Mouse (Mus musculus) left cerebral cortex, adult 11 months (tissue): Measurements from ENCODE around the gene Scap.
"Not testable (repeated sequence)": the region's sequence is repeated elsewhere in the genome, so short reads cannot be mapped to it uniquely, and the experiment has no call there.

Source experiments
- DNase-seq: peaks from one replicate; pipeline ENCODE4 v3.0.0; 2022; ENCODE audit warnings: low spot score

Gene Scap

DNA sequence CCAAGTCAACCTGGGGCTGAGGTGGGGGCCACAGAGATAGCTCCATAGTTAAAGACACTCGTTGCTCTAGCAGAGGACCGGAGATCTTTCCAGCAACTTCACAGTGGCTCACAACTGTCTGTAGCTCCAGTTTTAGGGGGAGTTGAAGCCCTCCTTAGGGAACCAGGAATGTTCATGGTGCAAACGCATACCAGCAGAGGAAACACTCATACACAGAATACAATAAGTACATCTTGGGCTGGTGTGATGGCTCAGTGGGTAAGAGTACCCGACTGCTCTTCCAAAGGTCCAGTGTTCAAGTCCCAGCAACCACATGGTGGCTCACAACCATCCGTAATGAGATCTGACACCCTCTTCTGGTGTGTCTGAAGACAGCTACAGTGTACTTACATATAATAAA is 2.2 kb upstream of the Scap start:
- not testable (repeated sequence) for DNase-seq

DNA sequence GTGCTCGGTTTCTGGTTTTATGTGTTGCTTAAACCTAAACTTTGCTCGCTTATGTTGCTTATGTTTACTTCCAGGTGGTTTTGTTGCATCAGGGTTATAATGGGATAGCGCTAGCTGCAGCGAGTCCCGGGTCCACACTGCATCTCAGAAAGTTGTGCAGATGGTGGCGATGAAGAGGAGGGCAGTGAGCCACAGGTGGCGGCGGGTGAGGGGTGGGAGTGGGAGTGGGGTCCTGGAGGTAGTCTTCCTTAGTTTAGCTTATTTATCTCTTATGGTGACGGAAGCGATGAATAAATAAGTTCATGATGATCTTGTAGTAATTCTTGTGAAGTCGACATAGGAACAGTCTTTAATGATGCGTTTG is 790 bp downstream of the Scap start:
- DNase-seq = no peak

DNA sequence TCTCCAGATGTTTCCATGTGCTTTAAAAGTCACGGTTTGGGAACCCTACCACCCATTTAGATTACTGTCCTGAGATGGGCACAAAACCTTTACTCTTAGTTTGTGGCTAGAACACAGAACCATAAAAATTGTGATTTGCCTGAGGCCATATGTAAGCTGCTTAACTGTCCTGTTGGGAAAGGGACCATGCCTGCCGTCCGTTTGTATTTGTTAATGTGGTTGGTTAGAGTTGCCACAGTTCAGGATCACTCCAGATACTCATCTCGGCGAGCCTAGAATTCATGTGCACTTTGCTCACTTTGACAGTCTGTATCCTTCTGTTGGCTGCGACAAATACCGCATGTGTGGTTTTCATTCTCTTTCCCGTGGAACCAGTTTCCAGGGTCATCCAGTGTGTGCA is 1.8 kb downstream of the Scap start:
- DNase-seq = no peak

DNA sequence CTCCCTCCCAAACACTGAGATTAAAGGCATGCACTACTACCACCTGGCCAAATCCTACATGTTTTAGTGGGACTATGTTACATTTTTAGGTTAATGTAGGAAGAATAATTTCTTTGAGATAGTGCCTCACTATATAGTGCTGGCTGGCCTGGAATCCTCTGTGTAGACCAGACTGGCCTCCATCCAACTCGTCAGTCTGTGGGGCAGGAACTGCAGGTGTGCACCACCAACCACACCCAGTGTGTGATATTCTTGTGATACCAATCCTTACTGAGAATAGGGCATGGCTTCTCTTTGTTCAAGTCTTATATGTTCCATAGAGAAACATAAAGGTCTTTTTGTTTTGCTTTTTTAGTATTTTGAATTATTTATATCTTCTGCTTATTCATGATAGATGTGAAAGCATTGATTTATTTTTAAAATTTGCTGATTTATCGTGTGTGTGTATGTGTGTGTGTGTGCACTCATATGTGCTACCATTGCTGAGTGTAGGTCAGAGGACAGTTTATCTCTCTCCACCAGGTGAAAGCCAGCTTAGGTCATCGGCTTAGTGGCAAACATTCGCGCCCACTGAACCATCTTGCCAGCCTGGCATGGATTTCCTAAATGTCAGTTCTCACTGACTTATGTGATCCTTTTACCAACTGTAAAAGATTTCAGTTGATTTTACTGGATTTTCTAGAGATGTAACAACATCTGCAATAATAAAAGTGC is 7.1 kb downstream of the Scap start:
- no peak for DNase-seq

DNA sequence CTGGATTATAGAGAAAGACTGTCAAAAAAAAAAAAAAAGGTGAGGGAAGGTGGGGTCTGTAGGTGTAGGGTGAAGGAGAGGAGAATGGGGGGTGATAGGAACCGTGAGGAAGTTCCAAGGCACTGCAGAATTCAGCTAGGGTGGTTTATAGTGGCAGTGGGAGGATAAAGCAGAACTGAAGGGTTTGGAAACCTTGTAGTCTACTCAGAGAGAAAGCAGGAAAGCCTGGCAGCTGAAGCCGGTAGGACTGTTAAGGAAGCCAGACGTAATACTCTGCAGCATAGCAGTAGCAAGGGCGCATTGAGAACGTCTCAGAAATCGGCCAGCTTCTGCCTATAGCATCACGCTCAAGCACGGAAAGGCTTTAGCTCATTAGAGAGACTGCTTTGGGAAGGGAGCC is 8.9 kb downstream of the Scap start:
- no peak for DNase-seq

DNA sequence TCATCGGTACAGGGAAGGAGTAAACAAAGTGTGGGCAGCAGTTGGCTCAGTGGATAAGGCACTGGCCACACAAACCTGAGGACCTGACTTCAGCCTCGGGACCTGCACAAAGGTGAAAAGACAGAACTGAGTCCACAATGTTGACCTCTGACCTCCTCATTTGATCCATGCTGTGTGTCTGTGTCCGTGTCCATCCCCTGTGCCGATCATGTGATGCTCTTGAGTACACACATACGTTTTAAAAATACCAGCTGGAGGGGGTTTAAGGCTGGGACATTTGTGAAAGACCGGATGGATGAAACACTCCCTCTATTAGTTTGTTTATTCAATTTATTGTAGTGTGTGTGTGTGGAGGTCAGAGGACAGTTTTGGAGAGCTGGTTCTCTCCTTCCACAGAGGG is 10.7 kb downstream of the Scap start:
- DNase-seq = no peak

DNA sequence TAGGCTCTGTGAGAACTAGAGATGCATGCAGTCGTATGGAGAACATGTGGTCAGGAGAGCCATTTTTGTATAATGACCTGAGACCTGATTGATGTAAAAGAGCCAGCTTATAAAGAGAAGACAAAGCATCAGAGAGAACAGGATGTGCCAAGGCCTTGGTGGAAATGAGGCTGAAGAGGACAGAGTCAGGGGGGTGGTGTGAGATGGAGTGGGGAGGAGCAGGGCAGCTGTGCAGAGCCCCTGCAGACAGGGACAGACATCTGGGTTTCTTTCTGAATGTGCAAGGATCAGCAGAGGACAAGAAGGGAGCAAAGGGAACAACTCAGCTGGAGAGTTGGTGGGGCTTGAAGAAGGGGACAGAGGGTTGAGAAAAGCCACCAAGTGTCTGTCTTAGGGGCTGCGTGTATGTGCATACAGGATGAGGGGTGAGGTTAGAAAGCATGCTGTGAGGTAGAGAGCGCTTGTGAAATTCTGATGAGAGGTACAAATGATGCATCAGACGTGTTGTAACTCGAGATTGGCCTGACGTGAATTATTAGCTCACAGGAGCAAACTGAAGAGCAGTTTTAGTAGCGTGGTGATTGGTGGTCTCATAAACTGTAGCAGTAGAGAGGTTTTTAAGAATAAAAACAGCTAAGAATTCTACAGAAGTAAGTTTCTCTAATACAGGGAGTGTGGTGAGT is 12.1 kb downstream of the Scap start:
- no peak for DNase-seq

DNA sequence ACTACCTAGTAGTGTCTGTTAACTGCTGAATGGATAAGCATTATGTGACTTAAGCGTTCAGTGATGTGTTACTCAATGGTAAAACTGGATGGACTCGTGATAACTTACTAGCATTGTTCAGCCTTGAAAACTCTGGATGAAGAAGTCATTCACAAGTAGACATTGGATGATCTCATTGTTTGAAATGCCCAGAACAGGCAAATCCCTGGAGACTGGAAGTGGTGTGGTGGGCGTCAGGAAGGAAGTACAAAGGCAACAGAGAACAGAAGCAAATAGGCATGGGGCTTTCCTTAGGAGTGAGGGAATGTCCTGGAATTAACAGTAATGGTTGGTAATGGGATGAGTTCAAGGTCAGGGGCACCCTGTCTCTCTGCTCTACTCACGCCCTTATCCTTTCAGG is 15.8 kb downstream of the Scap start:
- DNase-seq = no peak

DNA sequence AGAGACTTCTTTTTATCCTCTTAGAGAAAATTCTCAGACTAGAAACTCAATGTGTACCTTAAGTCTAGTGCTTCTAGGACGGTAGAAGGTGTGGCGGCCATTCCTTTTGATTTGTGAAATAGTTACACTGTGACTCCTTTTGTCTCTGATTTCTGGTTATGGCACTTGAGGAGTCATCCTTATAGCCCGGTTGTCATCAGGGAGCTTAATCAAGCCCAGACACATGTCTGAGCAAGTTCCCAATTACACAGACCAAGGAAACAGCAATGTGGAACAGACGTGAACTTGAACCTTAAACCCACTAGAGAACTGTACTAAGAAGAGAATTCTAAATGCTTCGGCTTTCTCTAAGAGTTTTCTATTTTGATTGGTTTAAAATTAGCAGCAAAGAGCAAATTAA is 17.1 kb downstream of the Scap start:
- no peak for DNase-seq

DNA sequence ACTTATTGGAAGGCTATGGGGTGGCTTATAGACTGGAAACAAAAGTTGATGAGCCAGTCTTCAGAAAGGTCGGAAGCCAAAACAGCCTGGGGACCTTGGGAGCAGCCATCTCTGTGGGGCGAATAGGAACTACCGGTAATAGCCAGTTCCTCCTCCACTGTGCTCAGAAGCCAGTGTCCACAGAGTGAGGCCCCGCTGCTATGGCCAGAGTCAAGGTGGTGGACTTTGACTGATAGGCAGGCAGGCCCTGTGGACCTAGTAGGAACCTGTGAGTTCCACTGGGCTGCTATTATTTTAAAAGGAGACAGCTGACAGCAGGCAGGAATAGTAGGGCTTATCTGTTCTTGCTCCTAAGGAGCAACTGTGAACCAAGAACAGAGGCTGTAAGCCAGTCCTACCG is 17.5 kb downstream of the Scap start:
- no peak for DNase-seq

DNA sequence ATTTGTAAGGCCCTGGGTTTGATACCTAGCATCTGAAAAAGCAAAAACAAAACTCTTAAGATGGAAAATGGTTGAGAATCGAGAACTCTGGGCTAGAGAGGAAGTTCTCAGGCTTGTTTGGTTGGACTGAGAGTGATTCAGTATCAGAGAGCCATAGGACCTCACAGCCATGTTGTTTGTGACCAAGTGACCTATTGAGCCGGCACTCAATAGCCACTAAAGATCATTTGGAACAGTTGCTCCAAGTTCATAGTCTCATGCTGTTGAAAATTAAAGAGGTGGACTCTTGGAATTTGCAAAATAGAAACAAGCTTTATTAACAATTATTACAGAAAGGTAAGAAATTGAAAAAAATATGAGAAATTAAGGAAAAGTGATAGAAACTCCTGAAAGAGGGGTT is 18.3 kb downstream of the Scap start:
- no peak for DNase-seq

DNA sequence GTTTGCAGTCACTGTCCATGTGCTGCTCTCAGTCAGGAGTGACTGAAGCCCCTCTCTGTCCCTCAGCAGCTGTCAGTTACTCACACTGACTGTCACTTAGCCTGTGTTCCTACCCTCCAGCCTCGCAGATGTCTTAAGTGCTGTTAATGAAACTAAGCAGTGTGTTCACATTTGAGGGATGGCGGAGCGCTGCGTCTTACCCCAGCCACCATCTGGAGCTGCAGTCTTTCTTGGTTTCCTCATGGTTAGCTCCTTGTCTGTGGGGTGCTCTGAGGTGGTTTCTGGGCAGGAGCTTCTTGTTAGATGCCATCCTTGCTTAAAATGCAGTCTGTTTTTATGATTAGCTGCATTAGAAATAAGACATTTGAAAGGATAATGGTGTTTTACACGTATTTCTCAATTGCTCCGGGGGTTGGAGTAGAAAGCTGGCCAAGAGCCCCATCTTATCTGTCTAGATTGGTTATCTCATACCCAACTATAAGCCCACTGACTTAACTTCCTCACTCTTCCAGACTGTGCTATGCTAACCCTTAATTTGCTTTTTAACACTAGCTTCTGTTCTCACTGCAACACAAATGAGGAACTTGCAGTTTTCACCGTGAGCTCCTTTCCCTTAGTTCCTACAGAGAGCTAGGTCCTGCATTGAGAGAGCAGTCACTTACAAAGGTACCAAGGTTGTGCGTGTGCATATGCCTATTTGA is 19.0 kb downstream of the Scap start:
- no peak for DNase-seq

DNA sequence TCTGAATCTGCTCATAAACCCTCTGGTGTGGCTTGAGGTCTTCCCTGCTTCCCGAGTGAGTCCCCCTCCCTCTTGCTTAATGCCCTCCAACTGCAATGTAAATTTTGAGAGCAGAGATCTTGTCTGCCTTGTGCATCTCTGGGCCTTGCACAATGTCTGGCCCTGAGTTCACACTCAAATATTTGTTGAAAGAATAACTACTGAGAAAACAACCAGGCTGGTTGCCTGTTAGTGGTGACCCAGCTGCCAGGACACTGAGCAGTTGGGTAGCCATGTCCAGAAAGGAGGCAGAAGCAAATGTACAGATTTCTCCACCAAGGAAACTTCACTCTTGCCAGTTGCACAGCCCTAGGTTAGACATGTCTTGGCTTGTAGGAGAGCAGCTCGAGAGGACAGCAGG is 25.3 kb downstream of the Scap start:
- DNase-seq = no peak

DNA sequence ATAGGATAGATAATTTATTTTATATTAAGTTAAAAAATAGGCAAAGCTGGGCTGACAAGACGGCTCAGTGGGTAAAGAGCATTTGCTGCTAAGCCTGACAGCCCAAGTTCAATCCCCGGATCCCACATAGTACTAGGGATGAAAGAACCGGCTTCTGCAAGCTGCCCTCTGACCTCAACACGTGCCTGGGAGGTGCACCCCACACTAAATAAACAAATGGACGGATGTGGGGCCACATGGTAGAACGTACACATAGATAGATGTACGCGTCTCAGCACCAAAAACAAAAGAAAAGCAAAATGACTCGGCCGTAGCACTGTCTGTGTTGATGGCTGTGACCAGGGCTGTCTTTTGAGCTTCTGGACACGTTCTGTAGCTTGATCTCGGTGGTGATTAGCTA is 28.2 kb downstream of the Scap start:
- no peak for DNase-seq

DNA sequence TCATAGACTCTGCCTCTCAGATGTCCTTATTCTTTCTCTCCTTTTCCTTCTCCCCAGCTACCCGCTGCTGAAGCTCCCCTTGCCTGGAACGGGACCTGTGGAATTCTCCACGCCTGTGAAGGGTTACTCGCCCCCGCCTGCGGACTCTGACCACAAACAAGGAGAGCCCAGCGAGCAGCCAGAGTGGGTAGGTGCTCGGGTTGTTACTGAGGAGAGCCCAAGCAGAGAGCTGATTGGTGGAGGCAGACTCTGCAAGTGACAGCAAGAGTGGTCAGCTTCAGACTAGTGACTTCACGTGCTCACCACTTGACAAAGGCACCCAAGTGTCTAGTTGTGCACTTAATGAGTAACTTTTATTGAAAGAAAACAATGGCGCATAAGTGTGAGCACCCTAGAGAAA is 29.2 kb downstream of the Scap start:
- DNase-seq = no peak

DNA sequence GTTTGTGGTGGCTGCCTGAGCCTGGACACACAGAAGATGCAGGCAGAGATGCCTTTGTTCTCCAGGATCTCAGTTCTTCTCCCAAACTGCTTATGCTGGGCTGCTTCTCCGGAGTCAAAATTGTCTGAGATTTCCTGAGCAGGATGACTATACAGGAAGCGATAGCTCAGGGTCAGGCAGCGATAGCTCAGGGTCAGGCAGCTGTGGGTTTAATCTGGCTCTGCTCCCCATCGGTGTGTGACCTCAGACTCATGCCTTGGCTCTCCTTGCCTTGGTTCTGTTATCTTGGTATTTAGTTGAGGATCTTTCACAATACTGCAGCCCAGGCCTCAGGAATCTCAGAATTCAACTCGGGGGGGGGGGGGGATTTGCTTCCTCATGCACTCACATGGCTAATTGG is 33.7 kb downstream of the Scap start:
- no peak for DNase-seq

DNA sequence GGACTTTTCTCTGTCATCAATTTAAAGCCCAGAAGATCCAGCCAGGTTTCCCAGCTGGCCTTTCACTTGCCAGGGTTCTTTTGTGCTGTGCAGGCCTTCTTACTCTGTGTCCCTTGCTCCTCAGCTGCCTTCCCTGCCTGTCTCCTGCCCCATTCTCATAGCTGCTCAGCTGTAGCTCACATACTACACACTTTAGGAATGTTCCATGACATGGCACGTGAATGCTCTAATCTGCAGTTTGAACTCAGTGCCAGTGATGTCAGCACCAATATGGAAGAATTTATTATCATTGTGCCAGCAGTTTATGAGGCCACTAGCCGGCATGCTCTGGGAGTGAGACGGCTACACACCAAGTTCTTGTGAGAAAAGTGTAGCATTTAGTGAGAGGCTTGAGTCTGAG is 36.8 kb downstream of the Scap start:
- no peak for DNase-seq

DNA sequence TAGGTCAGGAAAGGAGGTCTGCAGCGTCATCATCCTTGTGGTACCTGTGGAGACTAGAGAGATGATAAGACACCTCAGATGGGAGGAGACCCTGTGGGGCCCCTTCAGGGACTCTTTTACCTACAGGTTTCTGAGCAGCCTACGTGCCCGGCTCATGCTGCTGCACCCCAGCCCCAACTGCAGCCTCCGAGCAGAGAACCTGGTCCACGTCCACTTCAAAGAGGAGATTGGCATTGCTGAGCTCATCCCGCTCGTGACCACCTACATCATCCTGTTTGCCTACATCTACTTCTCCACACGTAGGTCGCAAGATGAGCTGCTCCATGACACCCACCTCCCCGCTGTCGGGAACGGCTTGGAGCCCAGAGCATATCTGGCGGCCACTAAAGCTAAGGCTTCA is 40.8 kb downstream of the Scap start:
- no peak for DNase-seq

DNA sequence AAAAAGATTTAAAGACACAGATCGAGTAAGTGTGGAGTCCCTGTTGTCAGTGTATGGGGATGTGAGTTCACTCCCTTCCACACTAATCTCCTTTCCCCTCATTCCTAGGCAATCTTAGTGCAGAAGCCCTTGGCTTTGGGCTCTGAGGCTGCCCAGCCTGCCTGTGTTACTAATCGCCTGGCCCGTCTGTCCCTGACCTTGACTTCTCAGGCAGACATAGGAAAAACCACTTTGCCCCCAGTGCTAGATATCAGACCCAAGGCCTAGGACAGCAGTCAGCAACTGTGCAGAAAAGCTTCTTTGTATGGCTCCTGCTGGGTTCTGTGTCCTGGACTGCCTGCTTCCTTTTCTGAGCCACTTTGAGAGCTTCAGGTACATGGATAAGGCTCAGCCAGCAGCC is 42.6 kb downstream of the Scap start:
- no peak for DNase-seq

DNA sequence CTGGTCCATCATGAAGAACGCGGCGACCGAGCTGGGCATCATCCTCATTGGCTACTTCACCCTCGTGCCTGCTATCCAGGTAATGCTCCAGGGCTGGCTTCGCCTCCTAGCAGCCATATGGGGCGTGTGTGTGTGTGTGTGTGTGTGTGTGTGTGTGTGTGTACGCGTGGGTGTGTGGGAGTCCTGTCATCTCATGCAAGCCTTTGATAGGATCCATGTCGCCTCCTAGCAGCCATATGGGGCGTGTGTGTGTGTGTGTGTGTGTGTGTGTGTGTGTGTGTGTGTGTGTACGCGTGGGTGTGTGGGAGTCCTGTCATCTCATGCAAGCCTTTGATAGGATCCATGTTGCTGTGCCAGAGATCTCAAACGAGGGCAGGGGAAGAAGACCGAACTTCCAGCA is 44.6 kb downstream of the Scap start:
- not testable (repeated sequence) for DNase-seq

DNA sequence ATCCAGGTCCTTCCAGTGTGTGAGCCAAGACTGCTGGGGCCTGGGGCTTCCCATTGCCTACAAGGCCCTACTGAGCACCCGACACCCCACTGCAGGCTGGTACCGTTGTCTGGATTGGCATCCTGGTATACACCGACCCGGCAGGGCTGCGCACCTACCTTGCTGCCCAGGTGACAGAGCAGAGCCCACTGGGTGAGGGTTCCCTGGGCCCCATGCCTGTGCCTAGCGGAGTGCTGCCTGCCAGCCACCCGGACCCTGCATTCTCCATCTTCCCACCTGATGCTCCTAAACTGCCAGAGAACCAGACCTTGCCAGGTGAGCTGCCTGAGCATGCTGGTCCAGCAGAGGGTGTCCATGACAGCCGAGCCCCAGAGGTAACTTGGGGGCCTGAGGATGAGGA is 46.3 kb downstream of the Scap start:
- no peak for DNase-seq

DNA sequence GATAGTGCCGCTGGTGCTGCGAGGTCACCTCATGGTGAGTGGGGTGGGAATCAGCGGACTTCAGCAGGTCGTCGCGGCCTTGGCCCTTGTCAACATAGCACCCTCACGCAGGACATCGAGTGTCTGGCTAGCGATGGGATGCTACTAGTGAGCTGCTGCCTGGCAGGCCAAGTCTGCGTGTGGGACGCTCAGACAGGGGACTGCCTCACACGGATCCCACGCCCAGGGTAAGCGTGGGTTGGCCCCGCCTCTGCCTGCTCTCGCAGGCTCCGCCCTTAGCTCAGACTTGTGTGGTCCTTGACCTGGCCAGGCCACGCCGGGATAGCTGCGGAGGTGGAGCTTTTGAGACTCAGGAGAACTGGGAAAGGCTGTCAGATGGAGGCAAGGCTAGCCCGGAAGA is 47.6 kb downstream of the Scap start:
- no peak for DNase-seq

DNA sequence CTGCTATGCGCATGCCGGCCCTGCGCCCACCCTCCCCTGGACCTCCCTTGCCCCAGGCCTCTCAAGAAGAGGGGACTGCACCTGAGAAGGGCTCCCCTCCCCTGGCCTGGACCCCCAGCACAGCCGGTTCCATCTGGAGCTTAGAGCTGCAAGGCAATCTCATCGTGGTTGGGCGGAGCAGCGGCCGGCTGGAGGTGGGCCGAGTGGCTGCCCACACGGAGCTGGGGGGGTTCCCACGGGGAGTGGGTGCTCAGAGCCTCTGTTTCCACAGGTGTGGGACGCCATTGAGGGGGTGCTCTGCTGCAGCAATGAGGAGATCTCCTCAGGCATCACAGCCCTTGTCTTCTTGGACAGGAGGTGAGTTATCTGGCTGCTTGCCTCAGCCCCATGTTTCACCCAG is 48.2 kb downstream of the Scap start:
- no peak for DNase-seq
